Mouse (Mus musculus): ENCODE measurements around the gene Slc35f6. TPM values are rescaled to one million over a fixed set of nuclear protein-coding genes. Genes with fewer than 3 reads are reported as not detected.

Gene Slc35f6
- polyA plus RNA-seq, 1 experiment from 2014 or later: 26.9 TPM

DNA sequence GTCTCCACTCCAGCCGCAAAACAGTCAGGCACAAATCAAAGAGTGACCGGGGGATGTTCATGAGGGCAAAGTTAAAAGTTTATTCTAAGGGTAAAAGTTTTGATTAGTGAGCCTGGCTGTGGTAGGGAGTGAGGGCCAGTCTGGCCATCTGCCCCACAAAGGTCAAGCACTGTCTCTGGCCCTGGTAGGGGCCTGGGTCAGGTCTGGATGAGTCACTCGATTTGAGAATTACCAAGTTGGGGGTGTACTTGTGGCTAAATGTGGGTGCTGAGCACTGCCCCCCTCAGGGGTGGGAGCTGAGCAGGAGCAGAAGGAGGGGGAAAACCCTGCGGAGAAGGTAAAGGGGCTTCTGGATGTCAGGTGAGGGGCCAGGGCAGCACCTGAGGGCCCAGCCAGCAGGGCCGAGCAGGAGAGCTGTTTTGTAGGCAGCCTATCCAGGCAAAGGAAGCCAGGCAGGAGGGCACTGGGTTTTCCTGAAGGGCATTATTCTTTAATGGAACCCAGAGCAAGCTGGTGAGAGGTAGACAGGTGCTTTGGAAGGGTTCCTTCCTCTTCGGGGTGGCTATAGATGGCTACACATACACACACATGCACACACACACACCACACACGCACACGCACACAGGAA is 29.2 kb upstream of the Slc35f6 start:
- H3K4me3 ChIP-seq (ENCODE audit: low read length): no peak overlapping the region
- H3K9ac ChIP-seq (ENCODE audit: low read length): no peak overlapping the region
- no peak for ATAC-seq (ENCODE audit: low read depth)
- no peaks in the 10 kb centered on the region for H3K9me3 ChIP-seq (ENCODE audit: control insufficient read depth, low read length)
- no peak overlapping the region for H3K27ac ChIP-seq (ENCODE audit: low read length)
- H3K27me3 ChIP-seq (ENCODE audit: control insufficient read depth, insufficient read depth, low read depth, low read length): peaks cover 14% of the 10 kb centered on the region
- H3K4me1 ChIP-seq (replicated peaks; ENCODE audit: control insufficient read depth, insufficient read depth, low read length): peaks cover 53% of the 10 kb centered on the region
- no peak overlapping the region for H3K4me2 ChIP-seq (ENCODE audit: low read depth, low read length)
- 64% methylated on average over 8 of the region's 8 CpGs for WGBS
- H3K36me3 ChIP-seq (ENCODE audit: control insufficient read depth, insufficient read depth, low read length): no peaks in the 10 kb centered on the region

DNA sequence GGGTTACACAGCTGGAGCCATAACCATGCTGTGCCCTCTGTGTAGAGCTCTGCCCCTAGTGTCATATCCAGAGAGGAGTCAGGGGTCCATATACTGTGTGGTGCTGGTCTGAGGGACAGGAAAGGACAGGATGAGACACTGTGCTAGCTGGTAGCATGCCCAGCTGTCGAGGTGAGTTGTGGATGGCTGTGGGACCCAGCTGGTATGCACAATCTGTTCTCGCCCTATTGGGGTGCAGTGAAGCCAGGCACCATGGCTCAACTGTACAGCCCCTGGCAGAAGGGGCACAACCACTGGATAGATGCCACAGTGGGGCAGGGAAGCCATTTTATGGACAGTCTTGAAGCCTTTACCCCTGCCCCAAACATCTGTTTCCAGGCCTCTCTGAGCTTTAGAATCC is 28.5 kb upstream of the Slc35f6 start:
- Histone ChIP-seq H3K4me1 (replicated peaks; ENCODE audit: control insufficient read depth, insufficient read depth, low read length) (peaks cover 46% of the 10 kb centered on the region), H3K36me3 (ENCODE audit: control insufficient read depth, insufficient read depth, low read length) (no peaks in the 10 kb centered on the region), H3K4me2 (ENCODE audit: low read depth, low read length) (no peak overlapping the region), H3K9me3 (ENCODE audit: control insufficient read depth, low read length) (no peaks in the 10 kb centered on the region), H3K4me3 (ENCODE audit: low read length) (no peak overlapping the region), H3K27ac (ENCODE audit: low read length) (no peak overlapping the region), H3K27me3 (ENCODE audit: control insufficient read depth, insufficient read depth, low read depth, low read length) (peaks cover 14% of the 10 kb centered on the region), H3K9ac (ENCODE audit: low read length) (no peak overlapping the region)
- ATAC-seq (ENCODE audit: low read depth): no peak
- 70% methylated on average over 2 of the region's 2 CpGs for WGBS

DNA sequence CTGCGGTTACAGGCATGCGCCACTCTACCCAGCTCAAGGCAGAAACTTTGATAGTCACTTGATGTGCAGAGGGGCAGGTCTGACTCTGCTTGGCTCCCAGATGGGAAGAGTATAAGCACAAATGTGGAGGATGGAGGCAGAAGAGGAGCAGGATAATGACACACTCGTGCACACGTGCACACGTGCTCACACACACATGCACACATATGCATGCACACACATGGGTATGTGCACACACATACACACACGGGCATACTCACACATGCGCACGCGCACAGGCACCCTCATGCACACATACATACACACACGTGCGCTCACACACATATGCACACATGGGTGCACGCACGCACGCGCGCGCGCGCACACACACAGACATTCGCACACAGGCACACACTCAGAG is 27.2 kb upstream of the Slc35f6 start:
- Histone ChIP-seq H3K4me1 (replicated peaks; ENCODE audit: control insufficient read depth, insufficient read depth, low read length) (peaks cover 44% of the 10 kb centered on the region), H3K4me3 (ENCODE audit: low read length) (no peak overlapping the region), H3K27ac (ENCODE audit: low read length) (no peak overlapping the region), H3K4me2 (ENCODE audit: low read depth, low read length) (no peak overlapping the region), H3K36me3 (ENCODE audit: control insufficient read depth, insufficient read depth, low read length) (no peaks in the 10 kb centered on the region), H3K9me3 (ENCODE audit: control insufficient read depth, low read length) (no peaks in the 10 kb centered on the region), H3K27me3 (ENCODE audit: control insufficient read depth, insufficient read depth, low read depth, low read length) (peaks cover 14% of the 10 kb centered on the region), H3K9ac (ENCODE audit: low read length) (no peak overlapping the region)
- no peak for ATAC-seq (ENCODE audit: low read depth)
- 97% methylated on average over 20 of the region's 20 CpGs for WGBS

DNA sequence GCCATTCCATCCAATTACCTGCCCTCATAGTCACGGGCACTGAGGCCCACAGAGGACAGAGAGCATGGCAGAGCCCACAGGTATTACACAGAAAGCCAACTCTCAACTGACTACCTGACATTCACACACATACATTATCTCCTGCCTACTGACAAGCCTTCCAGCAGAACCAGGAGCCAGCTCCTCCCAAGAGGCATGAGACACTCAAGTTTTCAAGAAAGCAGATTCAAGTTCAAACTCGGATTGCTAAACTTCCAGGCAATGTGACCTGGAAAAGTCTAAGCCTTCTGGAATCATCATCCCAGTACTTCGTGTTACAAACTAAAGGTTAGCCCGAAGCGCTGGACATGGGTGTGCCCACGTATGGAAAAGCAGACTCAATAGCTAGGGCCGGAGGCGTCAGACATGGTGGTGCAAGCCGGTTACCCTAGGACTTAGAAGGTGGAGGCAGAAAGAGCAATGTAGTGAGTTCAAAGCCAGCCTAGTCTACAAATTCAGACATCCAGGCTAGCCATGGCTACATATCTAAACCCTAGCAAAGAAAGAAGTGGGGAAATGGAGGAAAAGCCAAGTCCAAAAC is 26.4 kb upstream of the Slc35f6 start:
- Histone ChIP-seq H3K4me2 (ENCODE audit: low read depth, low read length) (no peak overlapping the region), H3K27ac (ENCODE audit: low read length) (no peak overlapping the region), H3K9me3 (ENCODE audit: control insufficient read depth, low read length) (no peaks in the 10 kb centered on the region), H3K4me1 (replicated peaks; ENCODE audit: control insufficient read depth, insufficient read depth, low read length) (peaks cover 39% of the 10 kb centered on the region), H3K9ac (ENCODE audit: low read length) (no peak overlapping the region), H3K27me3 (ENCODE audit: control insufficient read depth, insufficient read depth, low read depth, low read length) (peaks cover 14% of the 10 kb centered on the region), H3K4me3 (ENCODE audit: low read length) (no peak overlapping the region), H3K36me3 (ENCODE audit: control insufficient read depth, insufficient read depth, low read length) (no peaks in the 10 kb centered on the region)
- ATAC-seq (ENCODE audit: low read depth): no peak
- 93% methylated on average over 9 of the region's 9 CpGs for WGBS

DNA sequence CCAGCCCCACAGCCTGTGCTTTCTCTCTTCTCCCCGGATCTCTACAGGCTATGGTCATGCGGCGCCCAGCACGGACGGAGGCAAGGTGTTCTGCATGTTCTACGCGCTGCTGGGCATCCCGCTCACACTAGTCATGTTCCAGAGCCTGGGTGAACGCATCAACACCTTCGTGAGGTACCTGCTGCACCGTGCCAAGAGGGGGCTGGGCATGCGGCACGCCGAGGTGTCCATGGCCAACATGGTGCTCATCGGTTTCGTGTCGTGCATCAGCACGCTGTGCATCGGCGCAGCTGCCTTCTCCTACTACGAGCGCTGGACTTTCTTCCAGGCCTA is 25.9 kb upstream of the Slc35f6 start:
- H3K9ac ChIP-seq (ENCODE audit: low read length): no peak overlapping the region
- peak overlapping the region; percentile 59 for H3K4me2 ChIP-seq (ENCODE audit: low read depth, low read length)
- H3K4me3 ChIP-seq (ENCODE audit: low read length): no peak overlapping the region; the same call in 1 of the 2 replicates
- ATAC-seq (ENCODE audit: low read depth): no peak
- 58% methylated on average over 22 of the region's 22 CpGs for WGBS
- H3K36me3 ChIP-seq (ENCODE audit: control insufficient read depth, insufficient read depth, low read length): no peaks in the 10 kb centered on the region
- peaks cover 34% of the 10 kb centered on the region for H3K4me1 ChIP-seq (replicated peaks; ENCODE audit: control insufficient read depth, insufficient read depth, low read length)
- H3K9me3 ChIP-seq (ENCODE audit: control insufficient read depth, low read length): no peaks in the 10 kb centered on the region
- H3K27me3 ChIP-seq (ENCODE audit: control insufficient read depth, insufficient read depth, low read depth, low read length): peaks cover 14% of the 10 kb centered on the region
- no peak overlapping the region for H3K27ac ChIP-seq (ENCODE audit: low read length)

DNA sequence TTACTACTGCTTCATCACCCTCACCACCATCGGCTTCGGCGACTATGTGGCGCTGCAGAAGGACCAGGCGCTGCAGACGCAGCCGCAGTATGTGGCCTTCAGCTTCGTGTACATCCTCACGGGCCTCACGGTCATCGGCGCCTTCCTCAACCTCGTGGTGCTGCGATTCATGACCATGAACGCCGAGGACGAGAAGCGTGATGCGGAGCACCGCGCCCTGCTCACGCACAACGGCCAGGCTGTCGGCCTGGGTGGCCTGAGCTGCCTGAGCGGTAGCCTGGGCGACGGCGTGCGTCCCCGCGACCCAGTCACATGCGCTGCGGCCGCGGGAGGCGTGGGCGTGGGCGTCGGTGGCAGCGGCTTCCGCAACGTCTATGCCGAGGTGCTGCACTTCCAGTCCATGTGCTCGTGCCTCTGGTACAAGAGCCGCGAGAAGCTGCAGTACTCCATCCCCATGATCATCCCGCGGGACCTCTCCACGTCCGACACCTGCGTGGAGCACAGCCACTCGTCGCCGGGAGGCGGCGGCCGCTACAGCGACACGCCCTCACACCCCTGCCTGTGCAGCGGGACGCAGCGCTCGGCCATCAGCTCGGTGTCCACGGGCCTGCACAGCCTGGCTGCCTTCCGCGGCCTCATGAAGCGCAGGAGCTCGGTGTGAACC is 25.4 kb upstream of the Slc35f6 start:
- Histone ChIP-seq H3K9me3 (ENCODE audit: control insufficient read depth, low read length) (no peaks in the 10 kb centered on the region), H3K27ac (ENCODE audit: low read length) (no peak overlapping the region), H3K36me3 (ENCODE audit: control insufficient read depth, insufficient read depth, low read length) (no peaks in the 10 kb centered on the region), H3K4me3 (ENCODE audit: low read length) (peak overlapping the region; percentile 37), H3K27me3 (ENCODE audit: control insufficient read depth, insufficient read depth, low read depth, low read length) (peaks cover 14% of the 10 kb centered on the region), H3K4me2 (ENCODE audit: low read depth, low read length) (peak overlapping the region; percentile 59), H3K4me1 (replicated peaks; ENCODE audit: control insufficient read depth, insufficient read depth, low read length) (peaks cover 30% of the 10 kb centered on the region), H3K9ac (ENCODE audit: low read length) (peak overlapping the region; percentile 9; the same call in 1 of the 2 replicates)
- ATAC-seq (ENCODE audit: low read depth): peak; percentile 40; the same call in 1 of the 2 replicates
- WGBS: 9% methylated on average over 66 of the region's 69 CpGs

DNA sequence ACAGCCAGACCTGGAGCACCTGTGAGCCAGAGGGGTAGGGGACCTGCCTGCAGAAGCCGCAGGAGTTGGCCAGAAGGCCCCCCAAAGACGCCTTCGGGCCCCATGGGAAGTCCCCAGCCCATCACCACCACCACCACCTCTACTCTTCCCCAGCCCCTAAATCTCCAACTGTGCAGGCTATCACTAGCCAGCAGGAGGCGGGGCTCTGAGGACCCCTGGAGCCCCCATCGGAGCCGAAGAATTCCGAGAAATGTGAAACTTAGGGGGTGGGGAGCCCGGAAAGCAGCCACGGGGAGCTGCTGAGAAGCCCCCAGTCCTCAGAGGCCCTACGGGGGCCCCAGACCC is 24.9 kb upstream of the Slc35f6 start:
- H3K9me3 ChIP-seq (ENCODE audit: control insufficient read depth, low read length): no peaks in the 10 kb centered on the region
- peaks cover 14% of the 10 kb centered on the region for H3K27me3 ChIP-seq (ENCODE audit: control insufficient read depth, insufficient read depth, low read depth, low read length)
- no peak overlapping the region for H3K27ac ChIP-seq (ENCODE audit: low read length)
- WGBS: 11% methylated on average over 10 of the region's 10 CpGs
- peak overlapping the region; percentile 56 for H3K9ac ChIP-seq (ENCODE audit: low read length)
- peak; percentile 5; the same call in 1 of the 2 replicates for ATAC-seq (ENCODE audit: low read depth)
- H3K4me3 ChIP-seq (ENCODE audit: low read length): peak overlapping the region; percentile 37
- no peaks in the 10 kb centered on the region for H3K36me3 ChIP-seq (ENCODE audit: control insufficient read depth, insufficient read depth, low read length)
- H3K4me2 ChIP-seq (ENCODE audit: low read depth, low read length): peak overlapping the region; percentile 59
- H3K4me1 ChIP-seq (replicated peaks; ENCODE audit: control insufficient read depth, insufficient read depth, low read length): peaks cover 25% of the 10 kb centered on the region

DNA sequence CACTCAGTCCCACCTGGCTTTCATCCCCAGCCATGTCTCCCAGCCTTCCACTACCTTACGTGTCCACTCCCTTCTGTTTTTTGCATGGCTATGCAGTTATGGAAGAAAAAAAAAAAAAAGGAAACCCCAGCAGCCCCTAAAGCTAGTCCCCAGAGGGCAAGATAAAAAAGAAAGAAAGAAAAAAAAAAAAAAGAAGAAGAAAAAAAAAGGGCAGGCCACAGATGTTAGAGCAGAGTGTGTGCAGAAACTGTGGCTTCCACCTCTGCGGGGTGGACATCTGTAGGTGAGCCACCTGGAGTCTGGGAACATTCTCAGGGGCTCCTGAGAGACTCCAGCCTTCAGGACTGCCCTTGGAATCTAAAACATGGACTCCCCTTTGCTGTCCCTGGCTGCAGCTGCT is 24.4 kb upstream of the Slc35f6 start:
- Histone ChIP-seq H3K9ac (ENCODE audit: low read length) (no peak overlapping the region), H3K4me3 (ENCODE audit: low read length) (no peak overlapping the region), H3K4me1 (replicated peaks; ENCODE audit: control insufficient read depth, insufficient read depth, low read length) (peaks cover 21% of the 10 kb centered on the region)

DNA sequence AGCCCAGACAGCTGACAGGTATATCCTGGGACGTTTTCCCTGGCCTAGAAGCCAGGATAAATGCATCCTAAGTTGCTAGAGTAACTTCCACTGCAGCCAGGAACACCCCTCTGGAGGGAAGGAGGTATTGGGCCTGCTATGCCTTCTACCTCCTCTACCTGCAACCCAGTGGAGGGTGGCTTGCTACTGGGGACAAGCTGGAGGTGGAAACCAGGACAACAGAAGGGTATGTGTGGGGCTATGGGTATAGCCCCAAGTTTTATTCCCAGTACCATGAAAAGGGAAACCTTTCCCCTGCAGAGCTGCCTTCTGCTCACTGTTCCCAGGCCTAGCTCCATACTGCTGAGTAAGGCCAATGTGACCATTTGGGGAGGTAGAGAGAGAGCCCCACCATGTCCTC is 23.4 kb upstream of the Slc35f6 start:
- Histone ChIP-seq H3K4me2 (ENCODE audit: low read depth, low read length) (no peak overlapping the region), H3K27ac (ENCODE audit: low read length) (peak overlapping the region; percentile 5; the same call in 1 of the 2 replicates), H3K4me1 (replicated peaks; ENCODE audit: control insufficient read depth, insufficient read depth, low read length) (peaks cover 21% of the 10 kb centered on the region), H3K9ac (ENCODE audit: low read length) (no peak overlapping the region), H3K36me3 (ENCODE audit: control insufficient read depth, insufficient read depth, low read length) (no peaks in the 10 kb centered on the region), H3K27me3 (ENCODE audit: control insufficient read depth, insufficient read depth, low read depth, low read length) (peaks cover 14% of the 10 kb centered on the region), H3K4me3 (ENCODE audit: low read length) (no peak overlapping the region), H3K9me3 (ENCODE audit: control insufficient read depth, low read length) (no peaks in the 10 kb centered on the region)
- 41% methylated on average over 1 of the region's 1 CpGs for WGBS
- no peak for ATAC-seq (ENCODE audit: low read depth)

More for the DNA sequence above, 24.4 kb upstream of the Slc35f6 start:
- Histone ChIP-seq H3K27me3 (ENCODE audit: control insufficient read depth, insufficient read depth, low read depth, low read length) (peaks cover 14% of the 10 kb centered on the region), H3K9me3 (ENCODE audit: control insufficient read depth, low read length) (no peaks in the 10 kb centered on the region), H3K4me2 (ENCODE audit: low read depth, low read length) (no peak overlapping the region), H3K27ac (ENCODE audit: low read length) (no peak overlapping the region), H3K36me3 (ENCODE audit: control insufficient read depth, insufficient read depth, low read length) (no peaks in the 10 kb centered on the region)
- 67% methylated on average over 2 of the region's 2 CpGs for WGBS
- ATAC-seq (ENCODE audit: low read depth): no peak

Measured in lung, embryonic 16.5 days (tissue).